ENCODE assay signal across 8 mouse cellular contexts in genomic region chr14:11160806-11161450, GRCm38 (mm10). TPM values are rescaled to one million over a fixed set of nuclear protein-coding genes. Genes with fewer than 3 reads are reported as not detected.
DNase-seq lines count a peak whose midpoint lies in the region; ATAC-seq lines count a peak whose summit lies in the region.

No protein-coding gene starts in this region.

- H3K27ac ChIP-seq in intestine, embryonic 14.5 days (ENCODE audit: low read depth): peak overlapping the region; percentile 38

- no peaks in the 10 kb centered on the region for H3K36me3 ChIP-seq in intestine, embryonic 14.5 days (ENCODE audit: control insufficient read depth, insufficient read depth, low read length)

- H3K27me3 ChIP-seq in intestine, embryonic 14.5 days (replicated peaks; ENCODE audit: control insufficient read depth, insufficient read depth, low read length): no peaks in the 10 kb centered on the region

- WGBS in intestine, embryonic 14.5 days: 8% methylated on average over 17 of the region's 17 CpGs

- no peaks in the 10 kb centered on the region for H3K9me3 ChIP-seq in intestine, embryonic 14.5 days (ENCODE audit: control insufficient read depth, low read length)

- intact Hi-C loops in gastrocnemius, postnatal 36 days (cut with DNase I): no loop called here

- H3K4me1 ChIP-seq in intestine, embryonic 14.5 days (replicated peaks; ENCODE audit: control insufficient read depth, insufficient read depth, low read length): peaks cover 3% of the 10 kb centered on the region; the same call in 1 of the 2 replicates

- peak overlapping the region; percentile 70 for H3K4me3 ChIP-seq in intestine, embryonic 14.5 days (ENCODE audit: low read depth, low read length)

- H3K9ac ChIP-seq in intestine, embryonic 14.5 days (ENCODE audit: low read length): peak overlapping the region; percentile 59

- peak overlapping the region; percentile 84 for H3K4me2 ChIP-seq in intestine, embryonic 14.5 days (ENCODE audit: low read length)

- ATAC-seq in intestine, embryonic 14.5 days (replicated peaks; ENCODE audit: low FRiP score, low TSS enrichment, low read depth): peak; percentile 76
- peak; percentile 80 for ATAC-seq in megakaryocyte progenitor cell, adult 5-6 weeks (replicated peaks; ENCODE audit: poor library complexity)

- peak; percentile 84 for DNase-seq in adrenal gland, adult 8-10 months
- peak; percentile 91 for DNase-seq in embryo, embryonic 11 days
- DNase-seq in gastrocnemius, postnatal 36 days: peak; percentile 46 to 57
- peak; percentile 79 for DNase-seq in intestine, embryonic 14.5 days (ENCODE audit: low spot score)
- DNase-seq in left cerebral cortex, adult 9 months (ENCODE audit: low spot score in 2 of 2): peak; percentile 81 to 89
- peak; percentile 68 for DNase-seq in right cerebral cortex, postnatal 14 days
- peak; percentile 61 to 64 for DNase-seq in urinary bladder, postnatal 4 days (ENCODE audit: low spot score in 2 of 2)

RNA-seq across cellular contexts. Expression of gene Fhit, which starts 0.9 kb away (rescaled TPM):
- 10 to 100 TPM in 2 of 4 experiments, 1 to 10 TPM in 2; 9.2 to 14.5 (median 10.5) TPM for total RNA-seq in adrenal gland, adult 8-10 months (2022)
- total RNA-seq in gastrocnemius, postnatal 36 days (2021): 1 to 10 TPM; 1.3 to 2.1 TPM
- polyA plus RNA-seq in intestine, embryonic 14.5 days (2014; fragmentation: Nextera tagmentation; extraction: Ambion mirVana): 14.1 and 15.6 TPM in 2 replicates
- 5.3 and 8.8 TPM in 2 replicates for total RNA-seq in megakaryocyte progenitor cell, adult 5-6 weeks (2015)
- 6.6 and 9.7 TPM in 2 replicates for total RNA-seq in megakaryocyte progenitor cell, adult 5-6 weeks (2017)

Comparison
In these comparisons a context has a peak if more than half of its experiments do, and no peak if none do; other contexts are left out.
1. Peak in every context shown above with its lines: DNase-seq, ATAC-seq, H3K4me3 ChIP-seq and H3K27ac ChIP-seq.